Comparison of ENCODE assay signal across 20 mouse cellular contexts in the genomic region with DNA sequence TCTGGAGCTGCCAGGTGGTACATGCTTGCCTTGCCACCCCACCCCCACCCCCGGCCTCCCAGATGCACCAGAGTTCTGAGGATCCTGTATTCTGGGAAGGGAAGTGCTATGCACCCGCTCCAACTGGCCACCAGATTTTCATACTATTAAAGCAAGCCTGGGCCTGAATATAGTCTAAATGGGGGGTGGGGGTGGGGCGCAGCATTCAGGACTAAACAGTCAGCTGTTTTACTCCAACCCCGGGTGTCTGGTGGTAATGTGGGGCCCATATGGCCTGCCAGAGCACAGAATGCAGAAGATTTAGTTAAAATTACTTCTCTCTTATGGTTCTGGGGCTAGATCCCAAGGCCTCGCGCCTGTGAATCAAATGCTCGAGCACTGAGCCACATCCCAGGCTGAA. TPM values are rescaled to one million over a fixed set of nuclear protein-coding genes. Genes with fewer than 3 reads are reported as not detected.
A peak's percentile ranks its signal among the peaks of the same experiment; 100 is the strongest.
DNase-seq lines count a peak whose midpoint lies in the region; ATAC-seq lines count a peak whose summit lies in the region.
"Had no signal": no experiment of that assay in that cellular context is flagged by ENCODE, and none has a peak within 500 bp of the region (broad histone marks: within the 10 kb centered on the region; RNA-seq: fewer than 3 reads in every experiment).

No protein-coding gene starts in this region.

- no peak overlapping the region for H3K9ac ChIP-seq in forebrain, embryonic 16.5 days (replicated peaks; ENCODE audit: low read depth, low read length)
- no peak overlapping the region; the same call in 1 of the 2 replicates for H3K9ac ChIP-seq in neural tube, embryonic 13.5 days
- H3K9ac ChIP-seq in neural tube, embryonic 15.5 days (replicated peaks), result no peak overlapping the region
- H3K9ac ChIP-seq in limb, embryonic 13.5 days, result 0 out of 2 replicates have a peak overlapping the region, but pooled peaks have one; percentile 8
- no peak overlapping the region for H3K9ac ChIP-seq in kidney, embryonic 15.5 days
- H3K9ac ChIP-seq: embryonic facial prominence, embryonic 12.5 days; heart, embryonic 15.5 days; hindbrain, embryonic 14.5 days; intestine, embryonic 15.5 days had no signal

- H3K4me3 ChIP-seq in forebrain, embryonic 16.5 days (replicated peaks; ENCODE audit: low read length), result no peak overlapping the region
- H3K4me3 ChIP-seq in forebrain, embryonic 10.5 days, result no peak overlapping the region
- no peak overlapping the region for H3K4me3 ChIP-seq in neural tube, embryonic 13.5 days
- no peak overlapping the region for H3K4me3 ChIP-seq in neural tube, embryonic 15.5 days (replicated peaks)
- H3K4me3 ChIP-seq in limb, embryonic 13.5 days, result no peak overlapping the region
- no peak overlapping the region for H3K4me3 ChIP-seq in kidney, embryonic 15.5 days (replicated peaks)
- H3K4me3 ChIP-seq: embryonic facial prominence, embryonic 12.5 days; heart, adult 2 months; heart, embryonic 15.5 days; hindbrain, embryonic 10.5 days; intestine, embryonic 15.5 days had no signal

- no peaks in the 10 kb centered on the region for H3K36me3 ChIP-seq in forebrain, embryonic 16.5 days (ENCODE audit: control insufficient read depth, insufficient read depth)
- H3K36me3 ChIP-seq in forebrain, embryonic 10.5 days (replicated peaks), result no peaks in the 10 kb centered on the region
- H3K36me3 ChIP-seq in neural tube, embryonic 13.5 days, result no peaks in the 10 kb centered on the region
- H3K36me3 ChIP-seq in neural tube, embryonic 15.5 days, result no peaks in the 10 kb centered on the region
- no peaks in the 10 kb centered on the region for H3K36me3 ChIP-seq in limb, embryonic 13.5 days
- H3K36me3 ChIP-seq in kidney, embryonic 15.5 days, result no peaks in the 10 kb centered on the region
- H3K36me3 ChIP-seq: embryonic facial prominence, embryonic 12.5 days; heart, embryonic 15.5 days; hindbrain, embryonic 10.5 days; intestine, embryonic 15.5 days had no signal

- 0 out of 2 replicates have a peak, but pooled peaks cover 4% of the 10 kb centered on the region for H3K4me1 ChIP-seq in forebrain, embryonic 16.5 days (replicated peaks; ENCODE audit: control insufficient read depth, insufficient read depth, low read length)
- H3K4me1 ChIP-seq in forebrain, embryonic 10.5 days, result peaks cover 19% of the 10 kb centered on the region
- H3K4me1 ChIP-seq in neural tube, embryonic 13.5 days (replicated peaks), result peaks cover 12% of the 10 kb centered on the region
- peaks cover 4% of the 10 kb centered on the region; the same call in 1 of the 2 replicates for H3K4me1 ChIP-seq in neural tube, embryonic 15.5 days
- peaks cover 44% of the 10 kb centered on the region for H3K4me1 ChIP-seq in limb, embryonic 13.5 days
- H3K4me1 ChIP-seq in kidney, embryonic 15.5 days, result no peaks in the 10 kb centered on the region
- H3K4me1 ChIP-seq: intestine, embryonic 15.5 days had no signal

- H3K27ac ChIP-seq in forebrain, embryonic 16.5 days (ENCODE audit: low read length), result 0 out of 2 replicates have a peak overlapping the region, but pooled peaks have one; percentile 32
- H3K27ac ChIP-seq in forebrain, embryonic 10.5 days, result no peak overlapping the region
- peak overlapping the region; percentile 38; the same call in 1 of the 2 replicates for H3K27ac ChIP-seq in neural tube, embryonic 13.5 days (replicated peaks)
- no peak overlapping the region for H3K27ac ChIP-seq in neural tube, embryonic 15.5 days (replicated peaks)
- peak overlapping the region; percentile 39; the same call in 1 of the 2 replicates for H3K27ac ChIP-seq in limb, embryonic 13.5 days
- no peak overlapping the region for H3K27ac ChIP-seq in kidney, embryonic 15.5 days
- H3K27ac ChIP-seq: embryonic facial prominence, embryonic 12.5 days; heart, adult 2 months; heart, embryonic 15.5 days; hindbrain, embryonic 14.5 days; intestine, embryonic 15.5 days had no signal

- H3K27me3 ChIP-seq in forebrain, embryonic 16.5 days (replicated peaks; ENCODE audit: control insufficient read depth, insufficient read depth, low read length), result no peaks in the 10 kb centered on the region
- 0 out of 2 replicates have a peak, but pooled peaks cover 4% of the 10 kb centered on the region for H3K27me3 ChIP-seq in forebrain, embryonic 10.5 days (ENCODE audit: poor library complexity, severe bottlenecking)
- H3K27me3 ChIP-seq in neural tube, embryonic 13.5 days, result no peaks in the 10 kb centered on the region
- no peaks in the 10 kb centered on the region; the same call in 1 of the 2 replicates for H3K27me3 ChIP-seq in neural tube, embryonic 15.5 days (replicated peaks)
- H3K27me3 ChIP-seq in limb, embryonic 13.5 days, result no peaks in the 10 kb centered on the region
- H3K27me3 ChIP-seq in kidney, embryonic 15.5 days, result no peaks in the 10 kb centered on the region
- H3K27me3 ChIP-seq: embryonic facial prominence, embryonic 12.5 days; intestine, embryonic 15.5 days had no signal

- 71% methylated on average over 7 of the region's 7 CpGs for WGBS in forebrain, embryonic 16.5 days
- WGBS in forebrain, embryonic 10.5 days, result 88% methylated on average over 7 of the region's 7 CpGs
- 61% methylated on average over 7 of the region's 7 CpGs for WGBS in neural tube, embryonic 13.5 days
- WGBS in neural tube, embryonic 15.5 days, result 68% methylated on average over 7 of the region's 7 CpGs
- 43% methylated on average over 7 of the region's 7 CpGs for WGBS in limb, embryonic 13.5 days
- 80% methylated on average over 7 of the region's 7 CpGs for whole genome bisulfite sequencing in kidney, embryonic 15.5 days

- H3K4me2 ChIP-seq in forebrain, embryonic 16.5 days (ENCODE audit: low read length), result no peak overlapping the region
- H3K4me2 ChIP-seq in neural tube, embryonic 13.5 days, result no peak overlapping the region
- H3K4me2 ChIP-seq in neural tube, embryonic 15.5 days, result no peak overlapping the region
- H3K4me2 ChIP-seq in limb, embryonic 13.5 days (replicated peaks), result no peak overlapping the region
- no peak overlapping the region for H3K4me2 ChIP-seq in kidney, embryonic 15.5 days
- H3K4me2 ChIP-seq: embryonic facial prominence, embryonic 12.5 days; heart, embryonic 11.5 days; heart, embryonic 15.5 days; hindbrain, embryonic 14.5 days; intestine, embryonic 15.5 days had no signal

- no peaks in the 10 kb centered on the region for H3K9me3 ChIP-seq in forebrain, embryonic 16.5 days (ENCODE audit: control insufficient read depth, low read length)
- H3K9me3 ChIP-seq in forebrain, embryonic 10.5 days, result no peaks in the 10 kb centered on the region
- H3K9me3 ChIP-seq in neural tube, embryonic 13.5 days, result no peaks in the 10 kb centered on the region
- H3K9me3 ChIP-seq in neural tube, embryonic 15.5 days (replicated peaks), result no peaks in the 10 kb centered on the region
- no peaks in the 10 kb centered on the region for H3K9me3 ChIP-seq in limb, embryonic 13.5 days
- no peaks in the 10 kb centered on the region for H3K9me3 ChIP-seq in kidney, embryonic 15.5 days (replicated peaks)
- H3K9me3 ChIP-seq: embryonic facial prominence, embryonic 12.5 days; heart, embryonic 15.5 days; hindbrain, embryonic 10.5 days; intestine, embryonic 15.5 days had no signal

- DNase-seq in forebrain, embryonic 10.5 days (ENCODE audit: extremely low spot score, low spot score), result no peak
- peak; percentile 46 for DNase-seq in forelimb bud, embryonic 11.5 days (ENCODE audit: low read depth, low spot score)
- no peak for DNase-seq in cerebellum, adult 9-11 months
- DNase-seq: adrenal gland, adult 2 months; adrenal gland, postnatal 25 days; cerebellum, adult 8-10 months; cerebellum, postnatal 25 days; gastrocnemius, postnatal 14 days; heart, adult 2 months had no signal

- peak; percentile 22; the same call in 1 of the 2 replicates for ATAC-seq in forebrain, embryonic 16.5 days
- ATAC-seq in neural tube, embryonic 13.5 days (ENCODE audit: low read depth), result no peak
- ATAC-seq in neural tube, embryonic 15.5 days (ENCODE audit: low FRiP score), result no peak
- peak; percentile 31 for ATAC-seq in limb, embryonic 13.5 days (ENCODE audit: low FRiP score, low read depth)
- ATAC-seq in kidney, embryonic 15.5 days (replicated peaks; ENCODE audit: low FRiP score), result no peak
- ATAC-seq: intestine, embryonic 15.5 days had no signal

RNA-seq across cellular contexts. Expression of gene Slco4a1, which starts 22.7 kb away (rescaled TPM):
- 1.3 and 1.5 TPM in 2 replicates for polyA plus RNA-seq in forebrain, embryonic 16.5 days (2015; fragmentation: Nextera tagmentation; extraction: Ambion mirVana)
- polyA plus RNA-seq in forebrain, embryonic 10.5 days (2016; fragmentation: Nextera tagmentation; extraction: Ambion mirVana), result 4.9 and 6.9 TPM in 2 replicates
- polyA plus RNA-seq in neural tube, embryonic 13.5 days (2015; fragmentation: Nextera tagmentation; extraction: Ambion mirVana), result 5.1 and 5.4 TPM in 2 replicates
- polyA plus RNA-seq in neural tube, embryonic 15.5 days (2015; fragmentation: Nextera tagmentation; extraction: Ambion mirVana), result 2.4 and 4.0 TPM in 2 replicates
- polyA plus RNA-seq in limb, embryonic 13.5 days (2015; fragmentation: Nextera tagmentation; extraction: Ambion mirVana), result 0.40 and 0.90 TPM in 2 replicates
- polyA plus RNA-seq in kidney, embryonic 15.5 days (2015; fragmentation: Nextera tagmentation; extraction: Ambion mirVana), result 2.2 and 2.3 TPM in 2 replicates
- polyA plus RNA-seq: heart, embryonic 11.5 days had no signal

Comparison
In these comparisons a context has a peak if more than half of its experiments do, and no peak if none do; other contexts are left out.
1. H3K27ac ChIP-seq: peak in forebrain, embryonic 16.5 days (single experiment), neural tube, embryonic 13.5 days (single experiment) and limb, embryonic 13.5 days (single experiment); none in forebrain, embryonic 10.5 days (single experiment), neural tube, embryonic 15.5 days (single experiment) and kidney, embryonic 15.5 days (single experiment).
2. ATAC-seq: peak in forebrain, embryonic 16.5 days (single experiment) and limb, embryonic 13.5 days (single experiment); none in neural tube, embryonic 13.5 days (single experiment), neural tube, embryonic 15.5 days (single experiment) and kidney, embryonic 15.5 days (single experiment).